Mouse (Mus musculus) megakaryocyte-erythroid progenitor cell, adult 5 weeks (primary cell): ENCODE data around the gene Ackr3. TPM values are rescaled to one million over a fixed set of nuclear protein-coding genes. Genes with fewer than 3 reads are reported as not detected.

Experiments
- polyA plus RNA-seq: library from polyadenylated mRNA; stranded (reverse); fragments of >175 nt; gene quantifications from 2 replicates; pipeline ENCODE4 v1.2.3, GENCODE M21; 2012

Ackr3 gene
- polyA plus RNA-seq: not detected in 2 replicates

DNA sequence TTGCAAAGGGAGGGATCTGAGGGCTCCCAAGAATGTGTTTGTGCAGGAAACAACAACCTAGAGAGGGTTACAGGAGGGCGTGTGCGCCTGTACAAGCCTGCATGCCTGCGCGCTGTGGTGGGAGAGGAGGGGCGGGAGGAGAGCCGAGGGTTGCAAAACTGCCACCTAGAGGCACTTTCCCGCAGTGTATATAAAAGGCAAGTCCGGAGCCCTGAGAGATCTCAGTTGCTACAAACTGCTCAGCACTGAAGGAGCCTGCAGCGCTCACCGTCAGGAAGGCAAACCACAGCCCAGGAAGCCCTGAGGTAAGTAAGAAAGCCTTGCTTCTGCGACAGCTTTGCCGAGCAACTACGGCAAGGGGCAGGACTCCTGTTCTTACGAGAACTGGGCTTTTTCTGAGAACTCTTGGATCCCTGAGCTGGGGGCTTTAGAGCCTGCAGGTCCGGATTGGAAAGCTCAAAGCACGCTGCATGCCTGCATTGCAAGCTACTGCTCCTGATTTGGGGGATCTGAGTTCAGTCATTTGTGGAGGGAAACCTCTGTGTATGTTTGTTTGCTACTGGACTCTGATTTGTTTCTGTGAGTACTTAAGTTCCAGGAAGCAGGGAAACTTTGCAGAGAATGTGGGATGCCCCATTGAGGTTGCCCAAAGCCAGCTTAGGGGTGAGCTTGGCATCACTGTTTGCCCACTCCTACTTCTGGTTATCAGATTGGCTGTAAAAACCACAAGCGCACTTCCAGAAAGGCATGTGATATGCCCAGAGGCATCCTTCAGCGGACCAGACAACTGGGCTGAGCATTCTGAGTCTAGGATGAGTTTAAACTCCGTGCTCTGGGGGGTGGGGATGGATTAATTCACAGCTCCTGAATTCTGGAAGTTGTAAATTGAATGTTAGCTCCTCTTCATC is at the start of gene Ackr3:
TSS of gene Ackr3 (plus strand) at position 198 of the 908 bp plus-strand sequence.

Other genes with a start within 250 kb of the Ackr3 start
- not detected in 2 replicates for gene Asb18, start 189.3 kb upstream of the Ackr3 start, polyA plus RNA-seq
- not detected in 2 replicates for gene Iqca, start 50.6 kb upstream of the Ackr3 start, polyA plus RNA-seq